Mouse (Mus musculus): Measurements from ENCODE around the gene Igflr1.

DNA sequence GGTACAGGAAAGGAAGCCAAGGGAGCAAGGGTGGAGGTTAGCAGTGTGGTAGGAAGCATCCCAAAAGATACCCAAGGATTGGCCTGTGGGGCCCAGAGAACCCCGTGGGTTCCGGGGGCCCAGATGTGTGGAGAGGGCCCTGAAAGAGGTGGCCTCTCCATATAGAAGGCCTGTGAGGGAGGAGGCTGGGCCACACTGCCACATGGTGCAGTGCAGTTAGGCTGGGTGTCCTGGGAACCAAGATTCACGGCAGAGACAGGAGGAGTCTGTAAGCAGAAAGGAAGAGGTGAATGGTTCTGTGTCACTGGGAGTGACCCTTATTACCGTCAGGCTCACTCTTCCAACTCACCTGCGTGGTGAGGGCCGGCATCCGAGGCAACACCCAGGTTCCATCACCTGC, 24.7 kb upstream of the Igflr1 start:
- no peak for TF ChIP-seq CTCF (IDR thresholded peaks at IDR 0.05; ENCODE audit: borderline replicate concordance, extremely low read depth, insufficient read depth, insufficient read length)
- TF ChIP-seq POLR2A (IDR thresholded peaks at IDR 0.05; ENCODE audit: borderline replicate concordance, extremely low read depth, insufficient read depth, insufficient read length, poor library complexity, severe bottlenecking): no peak
